Mouse (Mus musculus) small intestine, adult 2 months (tissue): Measurements from ENCODE around the gene Slc16a6.

Source experiments
- CTCF ChIP-seq: fragments of 200-500 bp; IDR thresholded peaks from 2 replicates; pipeline ENCODE4 v1.5.1; 2012; ENCODE audit warnings: low read depth, mild to moderate bottlenecking, control low read depth, inconsistent platforms, low read length, moderate library complexity, mixed read lengths; ENCODE audit not compliant: insufficient replicate concordance, insufficient read length; ENCODE audit errors: extremely low read depth
- POLR2A ChIP-seq: fragments of 200-500 bp; IDR thresholded peaks from 2 replicates; pipeline ENCODE4 v1.6.1; 2012; ENCODE audit warnings: low read depth, mild to moderate bottlenecking, control low read depth, inconsistent platforms, low read length, moderate library complexity

DNA sequence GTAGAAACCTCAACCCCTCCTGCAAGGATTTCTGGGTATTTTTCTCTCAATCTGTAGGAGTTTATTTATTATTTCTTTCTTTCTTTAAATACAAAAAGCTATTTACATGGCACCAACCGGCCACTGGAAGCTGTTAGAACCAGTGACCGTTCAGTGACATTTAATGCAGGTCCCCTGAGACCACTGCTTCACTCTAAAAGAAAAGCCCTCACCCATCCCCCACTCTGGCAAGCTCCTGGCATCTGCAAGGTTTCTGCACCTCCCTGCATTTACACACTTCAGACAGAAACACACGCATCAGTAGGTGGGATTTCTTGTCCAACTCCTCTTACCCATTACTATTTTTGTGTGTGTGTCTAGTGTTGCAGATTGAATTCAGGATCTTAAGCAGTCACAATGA is 33.7 kb upstream of the Slc16a6 start:
- no peak for TF ChIP-seq CTCF
- TF ChIP-seq POLR2A = no peak
